Mouse (Mus musculus): ENCODE data around the gene Scgb1a1.
A peak's percentile ranks its signal among the peaks of the same experiment; 100 is the strongest.
"Not testable (repeated sequence)": the region's sequence is repeated elsewhere in the genome, so short reads cannot be mapped to it uniquely, and the experiment has no call there.

The Scgb1a1 gene

DNA sequence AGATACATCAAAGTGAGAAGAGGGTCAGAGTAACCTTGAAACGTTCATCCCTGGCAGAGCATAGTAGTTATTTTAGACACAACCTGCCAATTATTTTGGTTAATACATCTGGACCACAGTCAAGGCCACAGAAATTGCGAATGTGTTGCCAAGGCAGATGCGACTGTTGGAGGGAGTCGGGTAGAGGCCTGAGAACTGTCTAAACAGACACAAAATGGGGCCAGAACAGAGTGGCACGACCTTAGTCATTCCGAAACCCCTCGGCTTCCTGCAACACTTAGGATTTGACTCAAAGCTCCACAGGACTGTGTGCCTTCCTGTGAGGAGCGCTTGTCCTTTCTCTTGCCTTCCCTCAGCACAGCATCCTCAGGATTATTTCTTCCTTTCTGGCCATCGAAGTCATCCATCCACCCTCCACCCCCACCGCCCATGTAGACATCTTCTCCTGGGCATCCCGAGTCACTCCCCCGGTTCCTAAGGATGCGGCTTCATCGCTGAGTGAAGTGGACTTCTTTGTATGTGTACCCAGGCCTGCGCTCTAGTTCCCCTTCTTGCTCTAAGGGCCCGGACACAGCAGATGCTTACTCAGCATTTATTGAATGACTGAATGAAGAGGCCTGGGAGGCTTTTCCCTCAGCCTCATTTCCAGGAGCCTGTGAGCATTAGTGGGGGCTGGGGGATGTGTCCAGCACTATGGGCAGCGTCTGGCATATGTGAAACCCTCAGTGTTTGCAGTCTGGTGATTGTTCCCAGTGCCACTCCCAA, 12.7 kb upstream of the Scgb1a1 start:
- no peak for DNase-seq (ENCODE audit: low spot score in 2 of 2)

DNA sequence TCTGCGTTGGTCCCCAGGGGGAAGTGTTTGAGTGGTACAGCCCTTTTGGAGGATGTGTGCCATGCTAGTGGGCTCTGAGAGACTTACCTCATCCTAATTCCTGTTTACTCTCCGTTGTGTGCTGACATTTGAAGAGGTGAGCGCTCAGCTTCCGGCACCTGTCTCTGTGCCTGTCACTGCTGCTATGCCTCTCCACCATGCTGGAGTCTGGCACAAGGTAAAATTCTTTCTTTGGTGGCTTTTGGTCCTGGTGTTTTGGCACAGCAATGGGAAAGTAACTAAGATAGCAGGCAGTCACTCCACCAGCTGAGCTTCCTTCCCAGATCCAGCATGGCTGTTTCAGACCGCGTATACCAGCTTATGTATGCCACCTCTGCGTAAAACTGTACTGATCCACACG, 12.0 kb upstream of the Scgb1a1 start:
- no peak for DNase-seq (ENCODE audit: low spot score in 2 of 2)

DNA sequence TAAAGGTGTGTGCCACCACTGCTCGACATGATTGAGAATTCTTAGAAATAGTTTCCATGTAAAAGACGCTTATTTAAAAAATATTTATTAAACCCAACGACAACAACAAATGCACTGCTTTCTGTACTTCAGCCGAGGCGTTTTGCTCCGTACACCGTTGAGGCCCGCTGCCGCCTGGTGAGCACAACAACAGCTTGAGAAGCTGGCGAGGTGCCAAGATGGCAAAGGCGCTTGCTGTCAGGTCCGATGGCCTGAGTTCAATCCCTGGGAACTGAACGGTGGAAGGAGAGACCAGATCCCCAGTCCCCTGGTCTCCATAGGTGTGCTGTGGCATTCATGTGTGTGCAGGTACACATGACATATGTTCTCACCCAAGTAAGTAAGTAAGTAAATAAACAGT, 9.7 kb upstream of the Scgb1a1 start:
- DNase-seq (ENCODE audit: low spot score in 2 of 2): no peak

DNA sequence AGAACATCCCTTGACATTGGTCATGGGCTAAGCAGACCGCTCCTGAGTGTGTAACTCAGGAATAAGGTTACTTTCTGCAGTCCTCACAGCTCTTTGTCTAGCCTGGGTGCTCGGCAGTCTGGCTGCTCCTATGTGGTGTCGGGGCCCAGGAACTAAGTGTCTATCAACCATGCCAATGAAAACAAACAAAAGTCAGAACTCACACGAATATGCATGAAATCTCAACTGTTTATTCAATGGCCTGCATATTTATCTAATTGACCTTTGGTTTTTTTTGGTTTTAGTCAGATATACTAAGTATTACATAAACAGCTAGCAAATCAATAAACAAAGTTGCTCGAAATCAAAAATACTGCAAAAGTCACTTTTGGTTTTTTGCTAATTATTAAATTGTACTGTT, 7.4 kb upstream of the Scgb1a1 start:
- no peak for DNase-seq (ENCODE audit: low spot score in 2 of 2)

DNA sequence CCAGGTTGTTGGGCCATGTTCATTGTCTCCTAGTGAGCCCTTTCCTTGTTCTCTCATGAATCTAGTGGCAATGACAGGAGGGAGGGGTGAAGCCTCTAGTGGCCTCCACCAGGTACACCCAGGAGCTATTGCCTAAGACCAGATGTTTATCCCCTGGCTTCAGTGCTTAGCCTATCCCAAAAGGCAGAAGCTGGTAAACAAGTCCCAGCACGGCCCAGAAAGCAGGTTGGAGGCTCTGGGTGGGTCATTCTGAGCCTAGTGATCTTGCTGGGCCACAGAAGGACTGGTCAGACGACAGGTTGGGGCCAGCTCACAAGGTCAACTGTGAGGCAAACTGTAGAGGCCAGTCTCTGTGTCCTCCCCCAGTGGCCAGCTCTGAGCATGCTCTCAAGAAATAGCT, 3.0 kb upstream of the Scgb1a1 start:
- no peak for DNase-seq (ENCODE audit: low spot score in 2 of 2)

DNA sequence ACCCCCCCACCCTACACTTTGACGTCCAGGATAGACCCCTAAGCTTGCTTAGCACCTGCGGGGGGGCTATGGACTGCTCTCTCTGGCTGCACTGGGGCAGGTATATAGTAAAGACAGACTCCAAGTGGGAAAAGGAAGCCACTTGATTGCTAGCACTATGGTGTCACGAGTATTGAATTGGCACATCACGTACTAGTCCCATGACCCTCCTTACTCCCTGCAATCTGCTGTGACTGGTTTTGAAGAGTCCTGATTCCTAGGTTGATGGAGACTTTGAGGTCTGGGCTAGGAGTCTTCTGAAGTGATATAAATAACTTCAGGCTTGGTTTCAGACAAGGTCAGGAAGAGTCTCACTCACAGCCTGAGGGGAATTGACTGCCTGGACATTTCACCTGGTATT, 2.4 kb upstream of the Scgb1a1 start:
- DNase-seq (ENCODE audit: low spot score in 2 of 2): no peak

DNA sequence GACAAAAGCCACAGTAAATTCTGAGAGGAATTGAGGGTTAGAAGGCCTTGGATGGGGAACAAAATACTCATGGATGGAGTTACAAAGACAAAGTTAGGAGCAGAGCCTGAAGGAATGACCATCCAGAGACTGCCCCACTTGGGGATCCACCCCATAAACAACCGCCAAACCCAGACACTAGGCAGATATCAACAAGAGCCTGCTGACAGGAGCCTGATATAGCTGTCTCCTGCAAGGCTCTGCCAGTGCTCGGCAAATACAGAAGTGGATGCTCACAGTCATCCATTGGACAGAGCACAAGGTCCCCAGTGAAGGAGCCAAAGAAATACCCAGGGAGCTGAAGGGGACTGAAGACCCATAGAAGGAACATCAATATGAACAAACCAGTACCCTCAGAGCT, 3.9 kb downstream of the Scgb1a1 start:
- not testable (repeated sequence) for DNase-seq (ENCODE audit: low spot score in 2 of 2)

DNA sequence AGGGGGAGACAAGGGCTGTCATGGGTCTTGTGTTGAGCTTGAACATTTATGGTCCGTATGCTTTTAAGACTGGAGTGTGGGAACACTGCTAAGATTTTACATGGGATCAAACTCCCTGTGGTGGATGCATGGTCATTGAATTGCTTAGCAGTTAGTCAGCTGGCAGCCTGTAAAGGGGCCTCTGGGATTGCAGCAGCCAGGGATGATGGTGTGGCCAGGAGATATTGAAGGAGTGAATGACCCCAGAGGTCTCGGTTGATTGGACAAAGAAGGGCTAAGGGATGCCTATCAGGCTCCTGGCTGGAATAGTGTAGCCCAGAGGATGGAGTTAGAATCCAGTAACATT, 4.8 kb downstream of the Scgb1a1 start:
- DNase-seq (ENCODE audit: low spot score in 2 of 2): no peak

DNA sequence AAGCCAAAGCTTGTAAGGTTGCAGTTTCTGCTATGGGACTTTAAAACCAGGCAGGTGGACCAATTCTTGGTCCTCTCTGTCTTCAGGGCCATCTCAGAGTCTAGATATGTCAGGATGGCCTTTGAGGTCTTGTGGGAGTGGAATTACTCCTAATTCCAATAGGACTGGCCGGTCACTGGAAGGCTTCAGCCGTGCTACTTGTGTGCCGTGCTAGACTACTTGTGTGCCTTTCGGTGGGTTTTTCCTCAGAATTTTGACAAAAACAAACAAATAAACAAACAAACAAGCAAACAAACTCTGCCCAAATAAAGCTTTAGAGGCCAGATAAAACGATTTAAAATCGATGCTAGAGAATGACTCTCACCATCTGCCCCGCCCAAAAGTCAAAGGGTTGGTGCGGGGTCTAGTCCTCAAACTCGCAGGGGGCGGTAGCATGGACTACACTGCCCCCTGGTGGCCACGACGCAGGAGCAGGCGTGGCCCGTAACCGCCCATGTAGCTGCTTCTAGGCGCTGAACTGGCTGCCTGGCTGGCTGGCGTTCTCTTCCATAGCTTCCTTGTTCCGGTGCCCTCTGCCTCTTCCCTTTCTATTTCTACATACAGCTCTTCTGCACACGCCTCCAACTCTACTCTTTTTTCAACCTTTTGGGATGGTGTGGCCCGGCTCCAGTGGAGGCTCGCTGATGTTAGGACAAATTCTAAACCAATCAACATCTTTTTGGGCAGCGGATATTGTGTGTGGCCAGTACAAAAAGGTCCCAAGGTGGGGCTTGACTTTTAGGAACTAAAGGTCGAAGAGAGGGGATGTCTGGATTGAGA, 5.4 kb downstream of the Scgb1a1 start:
- DNase-seq (ENCODE audit: low spot score in 2 of 2): peak; percentile 71 to 83

DNA sequence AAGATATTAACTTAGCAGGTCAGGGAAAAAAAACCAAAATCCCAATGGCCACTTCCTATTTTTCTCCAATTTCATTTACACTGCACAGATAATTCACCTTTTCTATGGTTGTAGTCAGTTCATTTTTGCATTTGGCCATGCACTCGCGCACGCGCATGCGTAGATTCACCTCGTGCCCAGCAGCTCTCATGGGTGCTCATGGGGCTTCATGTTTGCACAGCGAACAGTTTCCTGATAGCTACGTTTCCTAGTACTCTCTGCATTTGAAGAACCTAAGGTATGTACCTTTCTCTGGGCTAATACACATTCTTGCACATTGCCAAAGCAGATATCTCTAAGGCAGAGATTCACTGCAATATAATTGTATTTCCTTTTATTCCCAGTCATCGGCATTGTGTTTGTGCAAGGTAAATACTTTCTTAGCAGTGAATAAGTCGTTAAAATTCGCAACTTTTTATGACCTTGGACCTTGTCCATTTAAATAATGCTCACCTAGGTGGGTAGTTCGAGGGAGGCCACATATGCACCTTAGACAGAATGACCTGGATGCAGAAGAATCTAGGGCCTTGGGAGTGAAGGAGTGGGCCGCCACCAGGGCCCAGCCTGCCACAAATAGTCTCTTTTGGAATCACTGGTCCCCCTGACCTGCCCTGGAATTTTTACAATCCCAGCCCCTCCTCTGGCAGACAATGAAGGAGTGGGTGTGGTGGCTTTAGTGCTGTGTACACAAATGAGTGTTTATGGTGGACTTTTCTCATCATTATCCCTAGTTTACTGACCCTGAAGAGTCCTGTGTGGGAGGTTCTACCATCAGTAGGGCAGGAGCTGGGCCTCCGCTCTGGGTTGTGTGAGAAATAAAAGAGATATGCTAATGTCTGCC, 6.2 kb downstream of the Scgb1a1 start:
- no peak for DNase-seq (ENCODE audit: low spot score in 2 of 2)

DNA sequence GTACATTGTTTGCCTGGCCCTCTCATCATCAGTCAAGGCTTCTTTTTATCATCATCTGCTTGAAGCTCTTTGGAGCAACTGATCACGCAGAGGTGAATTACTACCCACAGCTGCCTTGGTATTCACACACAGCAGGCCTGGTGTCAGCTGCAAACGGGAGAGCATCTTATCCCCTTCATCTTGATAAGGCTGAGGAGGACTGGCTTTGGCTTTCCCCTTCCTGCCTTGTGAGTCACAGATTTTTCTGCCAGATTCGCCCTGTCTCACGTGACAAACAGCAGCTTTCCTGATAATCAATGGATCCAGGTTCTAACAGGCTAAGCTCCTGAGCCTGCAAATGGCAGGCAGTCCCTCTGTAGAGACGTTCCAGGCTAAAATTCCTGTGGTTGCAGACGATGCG, 7.8 kb downstream of the Scgb1a1 start:
- no peak for DNase-seq (ENCODE audit: low spot score in 2 of 2)

DNA sequence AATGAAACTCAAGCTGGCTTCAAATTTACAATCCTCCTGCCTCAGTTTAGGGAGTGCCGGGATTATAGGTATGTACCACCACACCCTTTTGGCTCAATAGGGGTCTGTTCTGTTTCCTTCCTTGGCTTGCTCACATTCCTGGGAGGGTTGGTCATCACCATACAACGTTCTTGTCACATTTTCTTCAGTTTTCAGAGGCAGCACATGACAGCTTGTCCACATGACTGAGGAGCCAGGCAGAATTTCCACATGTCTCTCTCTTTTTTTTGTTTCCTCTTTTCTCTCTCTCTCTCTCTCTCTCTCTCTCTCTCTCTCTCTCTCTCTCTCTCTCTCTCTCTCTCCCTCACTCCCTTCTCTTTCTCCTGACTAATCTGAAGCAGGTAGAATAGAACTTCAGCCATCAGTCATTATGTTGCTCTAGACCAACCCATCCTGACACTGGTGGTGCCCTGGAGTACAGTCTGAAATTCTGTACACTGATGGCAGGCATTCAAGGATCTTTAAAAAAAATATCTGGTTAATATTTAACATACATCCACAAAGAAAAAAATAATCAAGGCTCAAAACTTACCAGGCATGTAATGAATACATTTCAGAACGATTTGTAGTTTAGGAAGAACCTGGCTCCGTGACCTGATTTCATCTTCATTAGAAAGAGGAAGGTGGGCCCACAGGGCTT, 10.6 kb downstream of the Scgb1a1 start:
- DNase-seq (ENCODE audit: low spot score in 2 of 2): no peak

DNA sequence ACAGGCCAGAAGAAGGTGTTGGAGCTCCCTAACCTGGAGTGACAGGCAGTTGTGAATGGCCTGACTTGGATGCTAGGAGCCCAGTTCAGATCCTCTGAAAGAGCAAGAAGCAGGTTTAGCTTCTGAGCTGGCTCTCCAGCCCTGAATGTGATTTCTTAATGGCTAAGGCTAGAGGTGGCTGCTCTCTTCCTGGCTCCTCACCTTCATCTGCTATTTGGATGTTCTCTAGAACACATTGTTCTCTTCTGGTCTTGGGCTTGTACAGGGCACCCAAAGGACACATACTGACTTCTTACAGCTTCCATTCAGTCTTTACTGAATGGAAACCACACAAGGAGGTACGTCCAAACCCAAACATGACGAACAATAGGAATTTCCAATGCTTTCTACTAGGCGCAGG, 11.7 kb downstream of the Scgb1a1 start:
- DNase-seq (ENCODE audit: low spot score in 2 of 2): no peak

DNA sequence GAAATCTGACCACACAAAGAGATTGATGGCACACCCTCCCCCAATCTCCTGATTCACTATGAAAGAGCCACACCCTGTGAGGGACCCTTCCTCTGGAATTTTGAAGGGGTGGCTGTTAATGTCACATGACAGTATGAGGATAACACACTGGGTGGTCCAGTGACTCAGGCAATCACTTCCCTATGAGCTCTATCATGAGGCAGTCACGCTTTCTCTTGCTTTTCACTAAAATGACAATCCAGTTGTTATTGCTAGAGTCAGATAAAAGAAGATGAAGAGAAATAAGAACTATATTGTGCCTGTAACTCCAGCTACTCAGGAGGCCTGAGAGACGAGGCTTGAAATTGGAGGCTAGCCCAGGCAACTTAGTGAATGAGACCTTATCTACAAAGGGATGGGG, 12.2 kb downstream of the Scgb1a1 start:
- no peak for DNase-seq (ENCODE audit: low spot score in 2 of 2)

DNA sequence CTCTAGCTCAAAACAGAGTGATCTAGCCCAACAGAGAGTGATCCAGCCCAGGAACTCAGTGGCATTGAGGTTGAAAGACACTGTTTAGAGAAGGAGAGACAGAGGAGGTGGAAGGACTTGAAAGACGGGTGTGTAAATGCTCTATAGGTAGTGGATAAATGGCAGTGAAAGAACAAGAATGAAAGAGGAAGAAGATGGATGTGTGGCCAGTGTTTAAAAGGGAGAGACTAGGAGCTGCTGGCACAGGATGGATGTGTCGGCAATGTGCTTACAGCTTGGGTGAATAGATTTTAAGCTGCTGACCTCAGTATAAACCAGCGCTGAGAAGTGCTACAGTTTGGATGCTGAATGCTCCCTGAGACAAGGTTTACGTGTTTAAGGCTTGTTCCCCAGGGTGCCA, 13.3 kb downstream of the Scgb1a1 start:
- no peak for DNase-seq (ENCODE audit: low spot score in 2 of 2)

DNA sequence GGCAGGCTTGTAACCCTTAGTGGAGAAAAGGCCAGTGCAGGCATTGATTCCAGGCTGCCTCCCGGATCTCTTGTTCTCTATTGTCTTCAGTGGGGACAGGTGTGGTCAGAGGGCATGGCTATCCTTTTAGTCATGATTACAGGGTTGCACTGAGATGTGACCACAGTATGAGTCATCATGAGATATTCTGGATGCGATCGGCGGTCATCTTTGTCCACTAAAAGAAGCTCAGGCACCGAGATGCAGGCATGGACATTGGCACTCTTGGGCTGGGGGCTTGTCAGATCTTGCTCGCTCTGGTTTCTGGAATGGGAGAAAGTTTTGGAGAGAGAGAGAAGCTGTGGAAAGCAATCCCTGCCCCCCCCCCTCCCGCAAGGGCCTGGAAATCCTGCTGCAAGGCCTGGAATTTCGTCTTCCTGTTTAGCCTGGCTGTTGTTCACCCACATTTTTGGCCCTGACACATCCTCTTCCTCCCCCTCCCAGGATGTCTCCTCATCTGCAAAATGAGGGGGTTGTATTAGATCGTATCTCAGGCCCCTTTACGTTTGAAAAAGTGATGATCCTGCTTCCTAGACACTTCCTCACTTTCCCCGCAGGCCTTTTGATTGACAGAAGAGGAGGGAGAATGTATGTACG, 13.9 kb downstream of the Scgb1a1 start:
- no peak for DNase-seq (ENCODE audit: low spot score in 2 of 2)

DNA sequence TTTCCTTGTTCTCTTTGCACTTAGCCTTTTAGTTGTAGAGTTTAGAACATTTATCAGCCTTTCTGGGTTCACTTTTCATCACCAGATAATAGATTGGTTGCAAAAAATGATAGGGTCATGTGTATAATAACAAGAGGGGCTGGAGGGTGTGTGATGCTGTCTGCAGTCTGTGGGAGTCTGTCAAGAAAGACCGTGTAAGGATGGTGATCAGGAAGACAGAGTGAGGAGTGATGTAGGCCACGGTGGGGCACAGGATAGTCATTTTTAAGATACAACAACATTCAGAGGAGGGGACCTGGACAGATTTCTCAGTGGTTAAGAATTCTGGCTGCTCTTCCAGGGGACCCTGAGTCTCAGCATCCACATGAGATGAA, 15.6 kb downstream of the Scgb1a1 start:
- no peak for DNase-seq (ENCODE audit: low spot score in 2 of 2)

DNA sequence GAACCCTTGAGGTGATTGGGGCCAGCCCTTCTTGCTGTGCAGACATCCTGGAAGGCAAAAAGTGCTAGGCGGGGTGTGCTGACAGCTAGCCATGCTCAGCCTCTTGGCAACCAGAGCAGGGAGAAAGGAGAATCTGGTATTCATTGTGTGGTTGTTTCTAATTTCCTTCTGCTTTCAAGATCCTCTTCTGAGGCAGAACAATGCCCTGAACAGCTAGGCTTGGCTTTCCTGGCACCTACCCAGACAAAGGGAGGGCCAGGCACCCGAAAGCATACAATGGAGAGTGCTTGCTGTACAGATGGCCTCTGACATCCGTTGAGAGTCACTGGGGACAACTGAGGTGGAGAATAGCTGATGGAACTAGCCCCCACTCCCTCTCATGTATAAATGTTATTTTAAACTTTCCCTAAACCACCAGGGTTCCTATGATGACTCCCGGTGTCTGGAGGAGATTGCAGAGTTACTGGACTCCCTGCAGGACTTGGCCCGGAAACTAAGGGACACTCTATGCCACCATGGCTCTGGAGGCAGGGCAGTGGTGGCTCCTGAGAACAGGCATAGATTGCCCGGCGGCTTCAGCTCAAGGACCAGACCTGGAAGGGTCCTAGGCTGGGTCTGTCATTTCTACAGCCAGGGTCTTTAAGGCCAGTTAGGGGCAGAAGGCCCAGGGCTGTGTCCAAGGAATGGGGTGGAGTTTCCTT, 16.2 kb downstream of the Scgb1a1 start:
- DNase-seq (ENCODE audit: low spot score in 2 of 2): peak in 1 of 2 experiments; percentile 19

DNA sequence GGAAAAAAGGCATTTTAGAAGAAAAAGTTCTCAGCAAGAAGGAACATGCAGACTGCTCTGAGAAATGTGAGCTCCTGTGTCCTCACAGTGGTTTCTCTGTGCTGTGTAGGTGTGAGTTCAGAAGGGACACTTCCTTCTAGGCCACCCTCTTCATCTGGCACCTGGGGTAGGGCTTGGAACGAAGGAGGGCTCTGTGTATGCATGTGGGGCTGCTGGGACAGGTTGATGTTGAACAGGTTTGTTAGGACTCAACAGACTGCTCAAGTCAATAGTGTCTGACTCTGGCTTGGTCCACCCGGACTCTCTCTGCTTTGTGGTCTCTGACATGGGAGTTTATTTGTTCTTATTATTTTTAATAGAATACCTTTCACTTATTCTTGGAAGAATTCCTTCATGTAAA, 17.4 kb downstream of the Scgb1a1 start:
- no peak for DNase-seq (ENCODE audit: low spot score in 2 of 2)

DNA sequence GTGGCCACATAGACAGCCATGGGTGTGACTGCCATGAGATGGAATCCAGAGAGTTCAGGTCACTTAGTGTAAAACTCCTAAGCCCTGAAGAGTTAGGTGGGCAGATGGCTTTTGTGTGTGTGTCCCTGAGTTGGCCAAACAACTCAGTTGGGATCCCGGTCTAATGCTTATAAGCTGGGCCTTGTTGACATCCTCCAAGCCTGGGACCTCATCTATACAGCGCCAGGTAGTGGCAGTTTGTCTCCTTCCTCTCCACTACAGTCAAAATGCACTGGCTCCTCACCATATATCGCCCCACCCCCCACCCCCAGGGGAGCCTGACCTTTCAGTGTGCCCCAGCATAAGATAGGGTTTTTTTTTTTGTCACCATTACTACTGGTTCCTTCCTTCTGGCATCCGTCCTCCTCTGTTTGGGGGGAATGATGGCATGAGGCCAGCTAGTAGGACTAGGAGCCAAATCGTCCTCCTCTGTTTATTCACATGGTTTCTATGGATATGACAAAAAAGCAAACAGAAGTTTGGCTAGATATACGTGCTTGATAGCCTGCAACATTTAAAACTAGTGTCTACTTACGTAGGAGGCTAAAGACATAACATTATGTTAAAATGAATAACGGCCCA, 18.0 kb downstream of the Scgb1a1 start:
- DNase-seq (ENCODE audit: low spot score in 2 of 2): no peak

All from natural killer cell, adult 2 months (primary cell).